Mouse (Mus musculus): ENCODE data around the gene Ier2. TPM values are rescaled to one million over a fixed set of nuclear protein-coding genes. Genes with fewer than 3 reads are reported as not detected.

Gene Ier2
- polyA plus RNA-seq, 1 experiment from 2014 or later, result 69.5 TPM

DNA sequence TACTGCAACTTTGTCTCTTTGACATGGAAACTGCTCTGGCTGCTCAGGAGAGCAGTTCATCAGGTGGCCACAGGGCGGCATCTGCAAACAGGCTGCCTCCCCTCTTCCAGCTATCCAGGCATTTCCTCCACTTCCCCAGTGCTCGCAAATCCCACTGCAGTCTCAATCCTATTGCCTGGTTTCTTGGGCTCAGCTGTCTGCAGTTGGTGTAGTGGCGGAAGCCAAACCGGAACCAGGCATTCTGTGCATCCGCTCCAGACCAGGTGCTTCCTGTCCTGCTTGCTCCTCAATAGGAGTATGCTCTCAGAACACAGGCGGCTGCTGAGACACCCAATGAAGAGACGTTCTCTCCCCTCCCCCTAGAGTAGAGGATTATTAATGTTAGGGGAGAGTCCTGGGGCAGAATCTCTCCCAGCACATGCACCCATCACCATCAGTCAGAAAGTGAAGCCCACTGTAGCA lies 37.2 kb upstream of the Ier2 start:
- Histone ChIP-seq H3K9ac (ENCODE audit: low read length) (no peak overlapping the region), H3K4me3 (replicated peaks; ENCODE audit: low read length) (no peak overlapping the region), H3K27ac (ENCODE audit: low read length) (peak overlapping the region; percentile 38), H3K27me3 (ENCODE audit: control insufficient read depth, insufficient read depth, low read length) (peaks cover 20% of the 10 kb centered on the region), H3K4me2 (ENCODE audit: low read depth, low read length) (no peak overlapping the region), H3K9me3 (replicated peaks; ENCODE audit: control insufficient read depth, low read length) (no peaks in the 10 kb centered on the region), H3K4me1 (ENCODE audit: control insufficient read depth, insufficient read depth, low read length) (peaks cover 19% of the 10 kb centered on the region; the same call in 1 of the 2 replicates), H3K36me3 (ENCODE audit: control insufficient read depth, insufficient read depth, low read length) (peaks cover 7% of the 10 kb centered on the region)
- WGBS, result 45% methylated on average over 7 of the region's 7 CpGs
- 0 out of 2 replicates have a peak, but pooled peaks have one; percentile 17 for ATAC-seq (ENCODE audit: insufficient read depth, low FRiP score)

DNA sequence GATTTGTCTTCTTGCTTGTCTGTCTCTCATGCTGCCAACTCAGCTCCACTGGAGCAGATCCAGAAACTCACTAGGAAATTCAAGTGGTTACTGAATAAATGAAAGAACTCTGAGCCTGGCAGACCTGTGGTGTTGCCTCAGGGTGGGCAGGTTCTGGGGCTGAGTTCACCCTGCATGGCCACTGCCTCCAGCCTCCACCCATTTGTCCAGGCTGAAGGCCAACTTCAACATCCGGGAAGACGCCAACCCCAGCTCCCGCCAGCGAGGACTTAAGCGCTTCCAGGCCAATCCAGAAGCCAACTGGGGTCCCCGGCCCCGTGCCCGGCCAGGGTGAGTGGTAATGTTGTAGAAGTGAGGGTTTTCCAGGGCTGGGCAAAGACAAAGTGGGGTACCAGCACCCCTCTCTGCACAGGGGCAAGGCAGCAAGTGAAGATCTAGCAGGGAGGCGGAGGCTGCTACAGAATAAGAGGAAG lies 36.3 kb upstream of the Ier2 start:
- Histone ChIP-seq H3K4me3 (replicated peaks; ENCODE audit: low read length) (no peak overlapping the region), H3K27ac (ENCODE audit: low read length) (peak overlapping the region; percentile 38; the same call in 1 of the 2 replicates), H3K27me3 (ENCODE audit: control insufficient read depth, insufficient read depth, low read length) (peaks cover 14% of the 10 kb centered on the region), H3K36me3 (ENCODE audit: control insufficient read depth, insufficient read depth, low read length) (peaks cover 7% of the 10 kb centered on the region), H3K4me2 (ENCODE audit: low read depth, low read length) (no peak overlapping the region), H3K4me1 (ENCODE audit: control insufficient read depth, insufficient read depth, low read length) (peaks cover 11% of the 10 kb centered on the region; the same call in 1 of the 2 replicates), H3K9ac (ENCODE audit: low read length) (no peak overlapping the region), H3K9me3 (replicated peaks; ENCODE audit: control insufficient read depth, low read length) (no peaks in the 10 kb centered on the region)
- 87% methylated on average over 9 of the region's 9 CpGs for WGBS
- ATAC-seq (ENCODE audit: insufficient read depth, low FRiP score), result no peak

DNA sequence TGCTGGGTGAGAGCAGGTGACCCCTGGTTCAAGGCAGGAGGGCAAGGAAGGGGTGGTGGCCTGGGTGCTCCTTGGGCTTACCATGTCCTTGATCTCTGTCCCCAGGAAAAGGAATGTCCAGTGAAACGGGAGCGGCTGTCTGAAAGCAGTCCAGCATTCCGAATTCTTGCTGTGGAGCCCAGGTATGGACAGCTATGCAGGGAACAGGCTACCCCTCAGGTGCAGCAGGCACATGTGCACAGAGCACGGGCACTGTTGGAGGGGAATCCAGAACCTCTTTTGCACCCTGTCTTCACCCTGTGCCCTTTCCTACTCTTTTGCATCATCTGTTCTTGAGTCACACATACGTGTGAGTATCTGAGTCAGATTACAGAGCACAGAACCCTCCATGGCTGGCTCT lies 35.6 kb upstream of the Ier2 start:
- WGBS, result 85% methylated on average over 5 of the region's 5 CpGs
- H3K9ac ChIP-seq (ENCODE audit: low read length), result no peak overlapping the region
- H3K4me3 ChIP-seq (replicated peaks; ENCODE audit: low read length), result no peak overlapping the region
- peaks cover 9% of the 10 kb centered on the region; the same call in 1 of the 2 replicates for H3K4me1 ChIP-seq (ENCODE audit: control insufficient read depth, insufficient read depth, low read length)
- no peaks in the 10 kb centered on the region for H3K9me3 ChIP-seq (replicated peaks; ENCODE audit: control insufficient read depth, low read length)
- no peak overlapping the region; the same call in 1 of the 2 replicates for H3K27ac ChIP-seq (ENCODE audit: low read length)
- no peak overlapping the region for H3K4me2 ChIP-seq (ENCODE audit: low read depth, low read length)
- no peak for ATAC-seq (ENCODE audit: insufficient read depth, low FRiP score)
- H3K27me3 ChIP-seq (ENCODE audit: control insufficient read depth, insufficient read depth, low read length), result peaks cover 9% of the 10 kb centered on the region
- peaks cover 7% of the 10 kb centered on the region for H3K36me3 ChIP-seq (ENCODE audit: control insufficient read depth, insufficient read depth, low read length)

DNA sequence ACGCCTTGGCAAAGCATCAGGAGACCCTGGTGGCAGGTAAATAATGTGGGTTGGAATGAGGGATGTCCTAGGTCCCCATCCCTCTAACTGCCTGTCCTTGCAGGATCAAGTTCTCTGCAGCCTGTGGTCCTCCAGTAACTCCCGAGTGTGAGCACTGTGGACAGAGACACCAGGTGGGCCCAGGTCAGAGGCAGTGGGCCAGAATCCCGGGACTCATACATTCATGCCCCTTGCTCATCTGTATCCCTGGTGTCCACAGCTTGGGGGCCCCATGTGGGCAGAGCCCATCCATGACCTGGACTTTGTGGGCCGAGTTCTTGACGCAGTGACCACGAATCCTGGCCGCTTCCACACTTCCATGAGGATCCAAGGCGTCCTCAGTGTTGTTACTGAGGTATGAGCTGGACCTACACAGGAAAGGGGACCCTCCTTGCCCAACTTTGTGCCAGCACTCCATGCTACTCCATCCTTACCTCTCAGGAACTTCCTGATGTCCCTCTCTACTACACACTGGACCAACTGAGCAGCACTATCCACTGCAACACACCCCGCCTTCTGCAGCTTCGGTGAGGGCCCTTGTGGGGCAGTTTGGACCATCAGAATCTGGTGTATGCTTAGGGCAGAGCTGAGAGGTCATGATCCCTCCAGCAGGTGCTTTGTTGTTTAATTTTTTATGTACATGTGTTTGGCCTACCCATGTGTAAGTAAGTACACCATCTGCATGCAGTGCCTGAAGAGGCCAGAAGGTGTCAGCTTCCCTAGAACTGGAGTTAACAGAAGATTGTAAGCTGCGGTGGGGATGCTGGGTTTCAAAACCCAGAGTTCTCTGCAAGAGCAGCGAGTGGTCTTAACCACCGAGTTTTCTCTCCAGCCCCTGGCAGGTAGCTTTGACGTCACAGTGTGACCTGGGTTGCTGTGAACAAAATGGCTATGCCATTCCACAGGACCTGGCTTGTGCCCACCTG lies 34.8 kb upstream of the Ier2 start:
- Histone ChIP-seq H3K4me1 (ENCODE audit: control insufficient read depth, insufficient read depth, low read length) (peaks cover 7% of the 10 kb centered on the region; the same call in 1 of the 2 replicates), H3K9me3 (replicated peaks; ENCODE audit: control insufficient read depth, low read length) (no peaks in the 10 kb centered on the region), H3K36me3 (ENCODE audit: control insufficient read depth, insufficient read depth, low read length) (peaks cover 7% of the 10 kb centered on the region), H3K4me2 (ENCODE audit: low read depth, low read length) (no peak overlapping the region), H3K4me3 (replicated peaks; ENCODE audit: low read length) (no peak overlapping the region), H3K9ac (ENCODE audit: low read length) (no peak overlapping the region), H3K27ac (ENCODE audit: low read length) (no peak overlapping the region), H3K27me3 (ENCODE audit: control insufficient read depth, insufficient read depth, low read length) (peaks cover under 1% of the 10 kb centered on the region; the same call in 1 of the 2 replicates)
- WGBS, result 85% methylated on average over 14 of the region's 14 CpGs
- ATAC-seq (ENCODE audit: insufficient read depth, low FRiP score), result no peak

DNA sequence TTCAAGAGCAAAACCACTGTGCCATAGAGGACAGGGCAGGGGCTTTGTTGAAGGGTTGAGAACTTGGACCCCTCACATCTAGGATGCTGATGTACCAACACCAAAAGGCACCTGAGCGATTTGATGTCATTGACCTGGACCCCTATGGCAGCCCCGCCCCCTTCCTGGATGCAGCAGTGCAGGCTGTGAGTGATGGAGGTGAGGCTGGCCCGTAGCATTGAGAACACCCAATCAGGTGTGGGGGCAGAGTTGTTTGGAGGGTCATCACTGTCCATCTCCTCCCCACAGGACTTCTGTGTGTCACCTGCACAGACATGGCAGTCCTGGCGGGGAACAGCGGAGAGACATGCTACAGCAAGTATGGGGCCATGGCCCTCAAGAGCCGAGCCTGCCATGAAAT lies 32.5 kb upstream of the Ier2 start:
- no peak overlapping the region for H3K27ac ChIP-seq (ENCODE audit: low read length)
- no peaks in the 10 kb centered on the region for H3K27me3 ChIP-seq (ENCODE audit: control insufficient read depth, insufficient read depth, low read length)
- no peak overlapping the region for H3K9ac ChIP-seq (ENCODE audit: low read length)
- no peak overlapping the region for H3K4me3 ChIP-seq (replicated peaks; ENCODE audit: low read length)
- H3K36me3 ChIP-seq (ENCODE audit: control insufficient read depth, insufficient read depth, low read length), result peaks cover 7% of the 10 kb centered on the region
- no peak overlapping the region for H3K4me2 ChIP-seq (ENCODE audit: low read depth, low read length)
- peaks cover 7% of the 10 kb centered on the region for H3K4me1 ChIP-seq (ENCODE audit: control insufficient read depth, insufficient read depth, low read length)
- 90% methylated on average over 6 of the region's 6 CpGs for WGBS
- ATAC-seq (ENCODE audit: insufficient read depth, low FRiP score), result no peak
- no peaks in the 10 kb centered on the region for H3K9me3 ChIP-seq (replicated peaks; ENCODE audit: control insufficient read depth, low read length)

DNA sequence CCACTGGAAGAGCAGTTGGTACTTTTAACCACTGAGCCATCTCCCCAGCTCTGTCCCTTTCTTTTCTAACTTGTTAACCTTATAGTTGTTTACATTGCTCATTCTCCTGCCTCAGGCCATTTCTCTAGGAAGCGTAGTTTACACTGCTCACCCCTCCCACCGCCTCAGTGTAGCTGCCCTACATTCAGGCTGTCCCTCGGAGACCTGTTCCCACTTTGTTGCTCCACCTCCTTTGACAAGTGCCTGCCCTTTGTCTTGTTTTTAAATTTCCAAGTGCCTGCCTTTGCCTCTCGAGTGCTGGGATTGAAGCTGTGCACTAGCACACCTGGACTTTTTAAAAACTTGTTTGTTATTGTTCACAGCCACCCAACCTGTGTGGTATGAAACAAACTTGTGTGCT lies 30.7 kb upstream of the Ier2 start:
- Histone ChIP-seq H3K4me1 (ENCODE audit: control insufficient read depth, insufficient read depth, low read length) (peaks cover 15% of the 10 kb centered on the region), H3K4me3 (replicated peaks; ENCODE audit: low read length) (no peak overlapping the region), H3K4me2 (ENCODE audit: low read depth, low read length) (no peak overlapping the region), H3K27me3 (ENCODE audit: control insufficient read depth, insufficient read depth, low read length) (no peaks in the 10 kb centered on the region), H3K9me3 (replicated peaks; ENCODE audit: control insufficient read depth, low read length) (no peaks in the 10 kb centered on the region), H3K36me3 (ENCODE audit: control insufficient read depth, insufficient read depth, low read length) (peaks cover 7% of the 10 kb centered on the region), H3K9ac (ENCODE audit: low read length) (no peak overlapping the region), H3K27ac (ENCODE audit: low read length) (no peak overlapping the region)
- WGBS, result 43% methylated on average over 4 of the region's 4 CpGs
- no peak for ATAC-seq (ENCODE audit: insufficient read depth, low FRiP score)

DNA sequence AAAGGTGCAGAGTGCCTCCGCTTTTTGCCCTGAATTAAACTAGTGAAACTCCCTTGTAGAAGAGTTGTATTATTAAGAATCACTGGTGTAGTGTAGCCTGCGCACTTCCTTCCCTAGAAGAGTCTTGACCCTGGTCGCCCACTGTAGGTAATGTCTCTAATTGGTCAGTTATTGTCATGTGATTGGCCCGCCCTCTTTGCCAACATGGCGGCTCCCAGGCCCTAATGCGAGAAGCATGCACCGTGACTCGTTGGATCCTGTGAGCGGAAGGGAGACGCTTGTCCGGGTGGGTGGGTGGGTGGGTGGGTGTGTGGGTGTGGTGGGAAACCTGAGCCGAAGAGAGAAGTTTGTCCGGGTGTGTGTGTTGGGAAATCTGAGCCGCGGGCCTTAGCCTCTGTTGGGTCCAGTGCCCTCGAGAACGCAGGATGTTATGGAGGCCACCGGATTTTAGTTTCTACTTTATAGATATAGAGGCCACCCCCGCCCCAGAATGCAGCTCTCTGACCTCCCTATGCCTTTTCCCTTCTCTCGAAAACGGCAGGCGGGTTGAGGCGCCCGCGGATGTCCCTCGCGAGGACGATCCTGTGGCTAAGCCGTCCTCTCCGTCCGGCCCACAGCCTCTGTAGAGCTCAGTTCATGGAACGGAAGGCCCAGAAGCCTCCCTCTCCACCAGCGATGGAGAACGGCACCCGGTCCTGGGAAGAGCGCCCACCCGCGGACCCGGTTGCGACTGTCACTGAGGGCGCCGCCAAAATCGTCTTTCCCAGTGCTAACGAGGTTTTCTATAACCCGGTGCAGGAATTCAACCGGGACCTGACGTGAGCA lies 26.7 kb upstream of the Ier2 start:
- H3K4me1 ChIP-seq (ENCODE audit: control insufficient read depth, insufficient read depth, low read length), result peaks cover 29% of the 10 kb centered on the region
- H3K4me2 ChIP-seq (ENCODE audit: low read depth, low read length), result peak overlapping the region; percentile 96
- WGBS, result under 1% methylated on average over 47 of the region's 47 CpGs
- no peaks in the 10 kb centered on the region for H3K36me3 ChIP-seq (ENCODE audit: control insufficient read depth, insufficient read depth, low read length)
- H3K9ac ChIP-seq (ENCODE audit: low read length), result peak overlapping the region; percentile 83
- no peaks in the 10 kb centered on the region for H3K27me3 ChIP-seq (ENCODE audit: control insufficient read depth, insufficient read depth, low read length)
- ATAC-seq (ENCODE audit: insufficient read depth, low FRiP score), result peak; percentile 90
- H3K4me3 ChIP-seq (replicated peaks; ENCODE audit: low read length), result peak overlapping the region; percentile 88
- no peaks in the 10 kb centered on the region for H3K9me3 ChIP-seq (replicated peaks; ENCODE audit: control insufficient read depth, low read length)
- peak overlapping the region; percentile 72 for H3K27ac ChIP-seq (ENCODE audit: low read length)

DNA sequence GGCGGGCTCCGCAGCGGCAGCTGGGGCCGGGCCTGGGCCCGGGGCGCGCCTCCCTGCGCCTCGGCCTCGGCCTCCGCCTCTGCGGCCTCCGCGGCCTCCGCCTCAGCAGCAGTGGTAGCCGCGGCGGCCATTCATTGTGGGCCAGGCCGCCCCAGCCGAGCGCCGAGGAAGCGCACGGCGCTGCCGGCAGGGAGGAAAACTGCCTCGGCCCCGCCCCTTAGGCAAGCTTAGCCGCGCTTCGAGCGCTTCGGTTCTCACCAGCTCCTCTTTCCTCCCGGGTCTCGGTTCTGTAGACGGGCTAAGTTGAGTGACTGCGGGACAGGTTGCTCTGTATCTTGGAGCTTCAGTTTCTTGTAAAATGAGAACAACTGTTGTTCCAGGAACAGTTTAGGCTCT lies 25.1 kb upstream of the Ier2 start, which contains the start of gene Nacc1:
TSS of gene Nacc1 (minus strand) at position 158 of the 396 bp plus-strand sequence.
- peak; percentile 85 for ATAC-seq (ENCODE audit: insufficient read depth, low FRiP score)
- no peaks in the 10 kb centered on the region for H3K36me3 ChIP-seq (ENCODE audit: control insufficient read depth, insufficient read depth, low read length)
- peaks cover 29% of the 10 kb centered on the region for H3K4me1 ChIP-seq (ENCODE audit: control insufficient read depth, insufficient read depth, low read length)
- H3K4me3 ChIP-seq (replicated peaks; ENCODE audit: low read length), result peak within 1 kb of the TSS; percentile 100
- no peaks in the 10 kb centered on the region for H3K9me3 ChIP-seq (replicated peaks; ENCODE audit: control insufficient read depth, low read length)
- H3K9ac ChIP-seq (ENCODE audit: low read length), result peak within 1 kb of the TSS; percentile 100
- peak within 1 kb of the TSS; percentile 96 for H3K27ac ChIP-seq (ENCODE audit: low read length)
- H3K27me3 ChIP-seq (ENCODE audit: control insufficient read depth, insufficient read depth, low read length), result no peaks in the 10 kb centered on the region
- H3K4me2 ChIP-seq (ENCODE audit: low read depth, low read length), result peak within 1 kb of the TSS; percentile 82
- WGBS, result under 1% methylated on average over 36 of the region's 37 CpGs

Data from stomach, embryonic 16.5 days (tissue).